Mouse (Mus musculus) heart, postnatal 0 days (tissue): Measurements from ENCODE around the gene Trmt11. TPM values are rescaled to one million over a fixed set of nuclear protein-coding genes. Genes with fewer than 3 reads are reported as not detected.

Experiments used
- ATAC-seq: fragments of 200-750 bp; cut with Nextera tagmentation; 2 replicates; pipeline ENCODE4 v1.8.0; 2017; ENCODE audit warnings: low read depth, moderate number of reproducible peaks, moderate library complexity; ENCODE audit not compliant: insufficient read depth
- DNase-seq: peaks from one replicate; pipeline ENCODE4 v3.0.0-alpha.2; 2016; ENCODE audit warnings: low spot score
- H3K27ac ChIP-seq: fragments of 300-500 bp; sonication (generic); 2 replicates; pipeline ENCODE4 v1.5.1; 2014; ENCODE audit warnings: low read depth, mild to moderate bottlenecking
- H3K27me3 ChIP-seq: fragments of 300-500 bp; sonication (generic); 2 replicates; pipeline ENCODE4 v1.6.1; 2014; ENCODE audit warnings: low read length, mixed read lengths; ENCODE audit not compliant: control insufficient read depth, insufficient read depth
- H3K36me3 ChIP-seq: fragments of 300-500 bp; sonication (generic); replicated peaks from 2 replicates; pipeline ENCODE4 v1.6.1; 2014; ENCODE audit warnings: low read length, mixed read lengths; ENCODE audit not compliant: control insufficient read depth, insufficient read depth
- H3K4me1 ChIP-seq: fragments of 300-500 bp; sonication (generic); 2 replicates; pipeline ENCODE4 v1.6.1; 2014; ENCODE audit warnings: antibody characterized with exemption; ENCODE audit not compliant: control insufficient read depth, insufficient read depth
- H3K4me2 ChIP-seq: fragments of 300-500 bp; sonication (generic); 2 replicates; pipeline ENCODE4 v1.6.1; 2014; ENCODE audit warnings: low read depth, mild to moderate bottlenecking, low read length, moderate library complexity
- H3K4me3 ChIP-seq: fragments of 300-500 bp; sonication (generic); 2 replicates; pipeline ENCODE4 v1.5.1; 2014; ENCODE audit warnings: low read depth, low read length
- H3K9ac ChIP-seq: fragments of 300-500 bp; sonication (generic); replicated peaks from 2 replicates; pipeline ENCODE4 v1.6.1; 2014; ENCODE audit warnings: low read depth, low read length, mixed read lengths
- H3K9me3 ChIP-seq: fragments of 300-500 bp; sonication (generic); replicated peaks from 2 replicates; pipeline ENCODE4 v1.6.1; 2016; ENCODE audit warnings: low read length; ENCODE audit not compliant: control insufficient read depth
- CTCF ChIP-seq: IDR thresholded peaks from 2 replicates; pipeline ENCODE4 v1.5.1; 2016; ENCODE audit warnings: antibody characterized with exemption, control low read depth, low read depth
- EP300 ChIP-seq: IDR thresholded peaks from 2 replicates; pipeline ENCODE4 v1.6.1; 2016; ENCODE audit warnings: antibody characterized with exemption, low read depth
- WGBS: fragments of 180-500 bp; shearing (Covaris S2); extraction: QIAGEN DNeasy Blood & Tissue Kit; methylation state at CpG from one replicate; pipeline ENCODE4 v1.1.7; 2014; 5-methylcytosine and 5-hydroxymethylcytosine counted together
- polyA plus RNA-seq: library from polyadenylated mRNA; unstranded; fragments of >200 nt; fragmentation: Nextera tagmentation; extraction: Ambion mirVana; gene quantifications from 2 replicates; pipeline ENCODE4 v1.2.1, GENCODE M21; 2015
- total RNA-seq: library from RNA; depleted of rRNA; stranded (reverse); fragments of >200 nt; gene quantifications from 2 replicates; pipeline ENCODE4 v1.2.3, GENCODE M21; 2014; ENCODE audit warnings: low replicate concordance

Trmt11 gene
- total and polyA plus RNA-seq, 2 experiments from 2014 or later: 9.1 to 11.3 TPM

DNA sequence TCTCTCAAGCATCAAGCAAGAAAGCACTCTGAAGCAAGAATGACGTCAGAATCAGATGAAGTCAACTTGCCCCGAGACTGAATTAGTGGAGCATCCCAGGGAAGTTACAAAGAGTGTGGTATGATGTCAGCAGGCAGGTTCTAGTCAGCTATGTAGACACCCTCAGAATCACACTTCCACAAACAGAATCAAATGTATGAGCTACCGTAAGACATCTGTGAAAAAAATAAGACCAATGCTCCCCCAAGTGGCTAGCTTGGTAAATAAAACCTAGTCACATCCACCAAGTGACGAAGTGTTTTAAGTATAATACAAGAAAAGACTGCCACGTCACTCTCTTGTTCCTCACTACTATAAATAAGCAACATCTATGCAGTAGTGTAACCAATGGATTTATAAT, 13.5 kb downstream of the Trmt11 start:
- Histone ChIP-seq H3K4me3 (no peak overlapping the region), H3K9ac (no peak overlapping the region), H3K27me3 (no peaks in the 10 kb centered on the region), H3K4me1 (no peaks in the 10 kb centered on the region), H3K36me3 (peaks cover 38% of the 10 kb centered on the region), H3K27ac (no peak overlapping the region), H3K4me2 (no peak overlapping the region), H3K9me3 (no peaks in the 10 kb centered on the region)
- DNase-seq: no peak
- ATAC-seq: no peak
- WGBS: 56% methylated on average over 5 of the region's 5 CpGs
- peak; percentile 3; the same call in 1 of the 2 replicates for TF ChIP-seq CTCF
- no peak for TF ChIP-seq EP300

DNA sequence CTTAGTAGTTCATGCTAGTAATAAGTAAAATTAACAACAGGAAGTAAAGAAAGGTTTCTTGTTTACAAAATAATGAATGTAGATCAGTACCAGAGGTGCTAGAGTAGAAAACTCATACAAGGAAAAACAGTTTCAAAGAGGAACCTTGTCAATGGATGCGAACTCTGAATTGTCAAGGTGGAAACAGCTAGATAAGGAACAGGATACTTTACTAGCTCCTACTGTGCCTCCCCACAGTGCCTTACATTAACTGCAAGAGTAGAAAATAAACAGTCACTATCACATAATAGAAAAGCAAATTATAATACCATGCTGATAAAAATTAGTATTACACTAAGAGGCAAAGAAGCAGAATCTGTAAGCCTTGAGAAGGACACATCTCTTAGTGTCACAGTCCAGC, 14.9 kb downstream of the Trmt11 start:
- H3K36me3 ChIP-seq: peaks cover 35% of the 10 kb centered on the region
- no peaks in the 10 kb centered on the region for H3K4me1 ChIP-seq
- no peaks in the 10 kb centered on the region for H3K27me3 ChIP-seq
- DNase-seq (no peak), ATAC-seq (no peak)
- WGBS: 87% methylated on average over 1 of the region's 1 CpGs
- no peak overlapping the region for H3K27ac ChIP-seq
- H3K9me3 ChIP-seq: no peaks in the 10 kb centered on the region
- no peak overlapping the region for H3K4me3 ChIP-seq
- no peak for TF ChIP-seq CTCF
- TF ChIP-seq EP300: no peak
- no peak overlapping the region for H3K9ac ChIP-seq
- no peak overlapping the region for H3K4me2 ChIP-seq

DNA sequence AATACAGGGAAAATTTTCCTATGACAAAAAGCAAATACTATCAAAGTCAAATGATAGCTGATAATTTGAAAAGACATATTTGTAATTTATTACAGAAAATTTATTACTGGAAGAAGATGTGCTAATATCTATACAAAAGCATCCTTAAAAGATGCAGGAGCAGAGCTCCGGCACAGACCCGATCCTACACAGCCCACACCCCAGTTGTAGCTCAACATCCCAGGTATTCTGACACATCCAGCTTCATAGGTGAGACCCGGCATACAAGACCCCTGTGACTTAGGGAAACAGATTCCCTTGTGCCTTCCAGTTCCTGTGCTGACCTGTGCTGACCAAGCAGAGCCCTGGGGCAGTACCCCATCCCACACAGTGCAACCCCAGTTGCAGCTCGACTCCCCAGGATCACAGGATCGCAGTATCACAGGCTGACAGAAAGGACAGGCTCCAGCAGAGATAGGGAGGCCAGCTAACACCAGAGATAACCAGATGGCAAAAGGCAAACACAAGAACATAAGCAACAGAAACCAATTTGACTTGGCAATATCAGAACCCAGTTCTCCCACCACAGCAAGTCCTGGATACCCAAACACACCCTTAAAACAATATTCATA, 22.8 kb downstream of the Trmt11 start:
- no peak for TF ChIP-seq EP300
- no peak for TF ChIP-seq CTCF
- H3K27me3 ChIP-seq: no peaks in the 10 kb centered on the region
- no peak overlapping the region for H3K9ac ChIP-seq
- 0 out of 2 replicates have a peak, but pooled peaks cover 7% of the 10 kb centered on the region for H3K36me3 ChIP-seq
- no peaks in the 10 kb centered on the region for H3K9me3 ChIP-seq
- H3K4me1 ChIP-seq: no peaks in the 10 kb centered on the region
- no peak overlapping the region for H3K4me2 ChIP-seq
- DNase-seq (no peak), ATAC-seq (no peak)
- H3K4me3 ChIP-seq: no peak overlapping the region
- 81% methylated on average over 5 of the region's 5 CpGs for WGBS
- H3K27ac ChIP-seq: no peak overlapping the region

DNA sequence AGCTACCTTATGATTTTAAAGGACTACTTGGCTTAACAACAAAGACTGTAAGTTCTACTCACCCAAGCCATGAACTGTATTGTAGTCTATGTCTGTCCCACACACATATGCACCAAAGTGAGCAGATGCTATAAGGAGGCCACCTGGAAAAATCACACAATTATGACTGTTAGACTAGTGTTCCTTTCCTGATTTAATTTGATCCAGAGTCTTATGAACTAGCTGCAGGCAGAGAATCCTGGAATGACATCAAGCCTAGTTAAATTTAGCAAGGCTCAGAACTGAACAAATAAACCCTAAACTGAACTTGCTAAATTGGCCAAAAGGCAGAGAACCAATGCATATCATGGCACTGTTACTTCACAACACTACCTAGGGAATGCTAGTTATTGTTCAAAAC, 34.2 kb downstream of the Trmt11 start:
- Histone ChIP-seq H3K27ac (no peak overlapping the region), H3K9me3 (no peaks in the 10 kb centered on the region), H3K4me2 (no peak overlapping the region), H3K36me3 (peaks cover 16% of the 10 kb centered on the region), H3K27me3 (no peaks in the 10 kb centered on the region), H3K4me1 (no peaks in the 10 kb centered on the region), H3K4me3 (no peak overlapping the region), H3K9ac (no peak overlapping the region)
- DNase-seq (no peak), ATAC-seq (no peak)
- no peak for TF ChIP-seq EP300
- no peak for TF ChIP-seq CTCF

DNA sequence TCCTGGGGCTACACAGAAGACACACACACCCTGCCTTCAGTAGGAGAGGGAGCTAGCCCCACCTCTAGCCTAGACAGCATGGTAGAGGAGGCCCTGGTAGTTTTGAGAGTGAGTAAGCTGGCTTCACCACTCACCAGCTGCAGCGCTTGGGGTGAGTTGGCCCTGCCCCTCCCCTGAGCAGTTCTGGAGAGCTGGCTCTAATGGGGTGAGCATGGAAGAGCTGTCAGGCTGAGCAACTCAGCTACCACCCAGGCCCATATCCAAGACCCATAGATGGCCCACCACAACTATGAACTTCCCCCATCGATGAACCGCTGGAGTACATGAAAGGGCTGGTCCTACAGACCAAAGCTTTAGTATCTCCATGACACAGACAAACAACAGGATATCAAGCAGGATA, 35.9 kb downstream of the Trmt11 start:
- TF ChIP-seq EP300 (no peak), CTCF (no peak)
- Histone ChIP-seq H3K9ac (no peak overlapping the region), H3K27ac (no peak overlapping the region), H3K4me1 (no peaks in the 10 kb centered on the region), H3K27me3 (no peaks in the 10 kb centered on the region), H3K9me3 (no peaks in the 10 kb centered on the region), H3K4me2 (no peak overlapping the region), H3K36me3 (peaks cover 26% of the 10 kb centered on the region), H3K4me3 (no peak overlapping the region)
- no peak for DNase-seq
- WGBS: 81% methylated on average over 3 of the region's 3 CpGs
- ATAC-seq: no peak
